Mouse (Mus musculus): Measurements from ENCODE around the gene Gm21987.

The Gm21987 gene

DNA sequence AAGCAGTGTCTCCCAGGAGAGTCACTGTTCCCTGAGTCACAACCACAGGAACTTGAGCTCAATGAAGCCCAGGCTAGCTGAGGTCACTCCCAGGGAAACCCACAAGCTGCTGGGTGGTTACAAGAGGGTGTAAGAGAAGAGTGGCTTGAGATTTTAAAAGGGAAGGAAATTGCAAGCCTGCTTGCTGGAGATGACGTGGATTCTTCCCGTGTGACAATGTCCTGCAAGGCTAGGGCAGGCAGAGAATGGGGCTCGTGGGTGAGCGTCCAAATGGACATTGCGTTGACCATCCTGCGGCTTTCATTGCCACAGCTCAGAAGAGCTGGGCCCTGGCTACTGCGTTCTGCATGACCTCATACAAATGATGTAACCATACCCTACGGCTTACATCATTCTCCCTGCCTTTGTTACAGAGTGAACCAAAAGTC, 47.4 kb downstream of the Gm21987 start:
- no peak for DNase-seq (ENCODE audit: low spot score in 2 of 2)

- DNase-seq (ENCODE audit: low spot score in 2 of 2) = no peak
These were observed 48.4 kb downstream of the Gm21987 start for GRCm38 (mm10) chr16:38395060-38395730.

GRCm38 (mm10) chr16:38396155-38396554, 49.3 kb downstream of the Gm21987 start:
- peak in 1 of 2 experiments; percentile 49 for DNase-seq (ENCODE audit: low spot score in 2 of 2)

GRCm38 (mm10) chr16:38398266-38398665, 51.4 kb downstream of the Gm21987 start:
- DNase-seq (ENCODE audit: low spot score in 2 of 2) = no peak

GRCm38 (mm10) chr16:38399076-38399475, 52.2 kb downstream of the Gm21987 start:
- no peak for DNase-seq (ENCODE audit: low spot score in 2 of 2)

DNA sequence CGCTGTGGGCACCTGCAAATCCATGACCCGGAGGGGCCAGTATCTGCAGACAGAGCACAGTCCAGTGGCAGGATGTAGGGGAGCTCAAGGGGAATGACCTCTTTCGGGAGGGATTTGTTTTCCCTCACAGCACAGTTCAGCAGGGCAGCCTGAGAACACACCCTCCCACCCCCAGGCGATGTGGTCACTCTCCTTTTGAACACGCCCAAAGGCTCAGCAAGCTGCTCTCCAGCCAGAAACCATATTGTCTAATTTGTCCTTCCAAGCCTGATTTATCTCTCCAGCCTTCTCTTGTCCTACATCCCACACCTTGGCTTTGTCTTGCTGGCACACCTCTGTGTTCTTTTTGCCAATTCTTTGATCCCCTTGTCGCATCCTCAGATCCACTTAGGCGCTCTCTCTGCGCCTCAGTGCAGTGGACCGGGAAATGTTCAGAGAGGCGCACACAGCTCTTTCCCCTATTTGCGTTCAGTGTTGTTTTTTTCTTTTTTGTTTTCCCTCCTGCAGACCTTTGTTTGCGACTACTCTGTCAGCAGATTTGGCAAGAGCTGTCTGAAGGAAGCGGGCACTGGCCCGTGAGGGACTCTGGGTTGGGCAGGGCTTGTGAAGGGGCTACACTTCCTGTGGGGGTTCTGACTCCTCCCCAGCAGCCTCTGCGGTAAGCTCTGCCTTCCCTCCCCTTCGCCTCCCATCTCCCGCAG, 52.8 kb downstream of the Gm21987 start:
- peak; percentile 14 to 56 for DNase-seq (ENCODE audit: low spot score in 2 of 2)

- DNase-seq (ENCODE audit: low spot score in 2 of 2) = no peak
These were observed 53.6 kb downstream of the Gm21987 start for GRCm38 (mm10) chr16:38400311-38400960.

DNA sequence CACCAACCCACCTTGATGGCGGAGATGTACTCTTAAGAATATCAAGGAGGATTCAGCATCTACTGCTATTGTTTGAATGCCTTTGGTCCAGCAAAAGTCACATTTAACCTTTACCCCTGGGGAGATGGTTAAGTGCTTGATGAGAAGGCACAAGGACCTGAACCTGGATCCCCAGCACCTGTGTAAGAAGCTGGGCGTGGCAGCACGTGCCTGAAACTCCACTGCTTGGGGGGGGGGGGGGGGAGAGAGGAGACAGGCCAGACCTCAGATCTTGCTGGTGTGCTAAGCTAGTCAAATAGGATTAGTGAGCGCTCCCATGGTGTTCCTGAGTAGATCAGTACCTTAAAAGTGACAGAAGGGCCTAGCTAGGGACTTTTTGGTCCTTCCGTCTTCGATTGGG, 54.6 kb downstream of the Gm21987 start:
- no peak for DNase-seq (ENCODE audit: low spot score in 2 of 2)

DNA sequence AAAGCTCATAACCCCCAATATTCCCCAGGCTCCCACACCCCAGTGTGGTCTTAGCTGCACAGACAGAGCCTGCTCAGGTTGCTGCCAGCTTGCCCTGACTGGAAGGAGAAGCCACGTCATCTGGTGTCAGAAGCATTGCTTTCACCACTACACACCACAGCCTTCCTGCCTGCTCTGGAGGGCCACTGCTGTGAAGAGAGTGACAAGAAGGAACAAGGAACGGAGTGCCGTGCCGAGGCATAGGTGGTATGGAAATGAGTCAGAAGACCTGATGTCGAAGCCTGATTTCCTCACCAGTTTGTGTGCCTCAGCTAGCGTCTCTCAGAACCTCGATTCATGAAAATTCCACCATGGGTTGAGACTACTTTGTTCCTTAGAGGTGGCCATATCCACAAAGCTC, 56.8 kb downstream of the Gm21987 start:
- no peak for DNase-seq (ENCODE audit: low spot score in 2 of 2)

- no peak for DNase-seq (ENCODE audit: low spot score in 2 of 2)
These were observed 59.5 kb downstream of the Gm21987 start for GRCm38 (mm10) chr16:38406293-38406692.

GRCm38 (mm10) chr16:38406708-38407107, 59.9 kb downstream of the Gm21987 start:
- DNase-seq (ENCODE audit: low spot score in 2 of 2) = no peak

DNA sequence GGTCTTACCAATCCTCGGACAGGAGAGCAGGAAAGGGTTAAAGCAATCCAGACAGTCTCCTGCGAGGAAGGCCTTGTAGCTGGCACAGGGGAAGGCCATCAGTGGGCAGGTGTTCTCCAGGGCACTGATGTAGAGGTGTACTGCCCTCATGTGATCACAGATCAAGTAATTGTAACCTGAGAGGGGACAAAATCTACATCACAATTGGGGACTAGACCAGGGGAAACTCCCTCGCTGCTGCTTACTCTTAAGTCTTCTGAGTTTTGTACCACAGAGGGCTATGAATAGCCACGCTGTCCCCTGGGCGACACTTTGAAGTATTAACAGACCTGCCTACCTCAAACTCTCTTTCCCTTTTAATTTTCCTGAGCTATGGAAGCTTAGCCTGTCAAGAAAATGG, 60.7 kb downstream of the Gm21987 start:
- no peak for DNase-seq (ENCODE audit: low spot score in 2 of 2)

DNA sequence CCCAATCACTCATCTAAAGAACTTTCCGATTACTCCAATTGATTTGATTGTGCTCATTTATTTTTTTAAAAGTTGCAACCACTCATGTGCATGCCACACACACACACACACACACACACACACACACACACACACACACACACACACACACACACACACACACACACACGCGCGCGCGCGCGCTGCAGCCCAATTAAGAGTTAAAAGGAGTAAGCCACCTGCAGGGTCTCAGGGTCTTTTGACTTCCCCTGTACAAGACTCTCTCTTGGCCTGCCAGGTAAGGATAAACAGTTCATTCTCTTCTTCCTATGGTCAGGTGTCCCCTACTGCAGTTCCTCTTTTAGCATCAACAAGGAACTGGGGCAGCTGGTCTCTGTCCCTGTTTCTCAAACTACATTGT, 61.6 kb downstream of the Gm21987 start:
- no peak for DNase-seq (ENCODE audit: low spot score in 2 of 2)
